Mouse (Mus musculus): ENCODE results near the gene Fam84b. TPM values are rescaled to one million over a fixed set of nuclear protein-coding genes. Genes with fewer than 3 reads are reported as not detected.

The Fam84b gene
- polyA plus RNA-seq (2016; fragmentation: Nextera tagmentation; extraction: Ambion mirVana): 9.7 and 11.5 TPM in 2 replicates

GRCm38 (mm10) chr15:60853231-60853999 lies at the start of gene Fam84b:
Gene Fam84b (minus strand): TSS chr15:60853778.
- Histone ChIP-seq H3K27ac (no peak within 1 kb of the TSS), H3K4me3 (no peak within 1 kb of the TSS), H3K36me3 (no peaks in the 10 kb centered on the region), H3K4me1 (peaks cover 13% of the 10 kb centered on the region; the same call in 1 of the 2 replicates), H3K9ac (no peak within 1 kb of the TSS), H3K9me3 (no peaks in the 10 kb centered on the region), H3K4me2 (replicated peaks) (peak within 1 kb of the TSS; percentile 18; the same call in 1 of the 2 replicates), H3K27me3 (replicated peaks) (no peaks in the 10 kb centered on the region)
- 38% methylated on average over 17 of the region's 17 CpGs for WGBS
- ATAC-seq (ENCODE audit: low FRiP score, low read depth): 0 out of 2 replicates have a peak, but pooled peaks have one; percentile 48

- H3K36me3 ChIP-seq: no peaks in the 10 kb centered on the region
- no peak overlapping the region for H3K27ac ChIP-seq
- ATAC-seq (ENCODE audit: low FRiP score, low read depth): peak; percentile 79; the same call in 1 of the 2 replicates
- no peak overlapping the region for H3K4me3 ChIP-seq
- H3K9ac ChIP-seq: no peak overlapping the region
- no peaks in the 10 kb centered on the region for H3K4me1 ChIP-seq
- WGBS: 59% methylated on average over 6 of the region's 6 CpGs
- H3K4me2 ChIP-seq (replicated peaks): no peak overlapping the region
- H3K9me3 ChIP-seq: no peaks in the 10 kb centered on the region
- H3K27me3 ChIP-seq (replicated peaks): no peaks in the 10 kb centered on the region
These were observed 44.8 kb upstream of the Fam84b start for GRCm38 (mm10) chr15:60898187-60898965.

GRCm38 (mm10) chr15:60896040-60896439 lies 42.5 kb upstream of the Fam84b start:
- H3K36me3 ChIP-seq: no peaks in the 10 kb centered on the region
- no peak for ATAC-seq (ENCODE audit: low FRiP score, low read depth)
- H3K27ac ChIP-seq: no peak overlapping the region
- H3K4me1 ChIP-seq: no peaks in the 10 kb centered on the region
- WGBS: 89% methylated on average over 2 of the region's 2 CpGs
- H3K4me3 ChIP-seq: no peak overlapping the region
- H3K4me2 ChIP-seq (replicated peaks): no peak overlapping the region
- no peaks in the 10 kb centered on the region for H3K27me3 ChIP-seq (replicated peaks)
- H3K9me3 ChIP-seq: no peaks in the 10 kb centered on the region
- no peak overlapping the region for H3K9ac ChIP-seq

GRCm38 (mm10) chr15:60892976-60893463 lies 39.4 kb upstream of the Fam84b start:
- H3K4me3 ChIP-seq: no peak overlapping the region
- H3K9ac ChIP-seq: no peak overlapping the region
- H3K36me3 ChIP-seq: no peaks in the 10 kb centered on the region
- no peaks in the 10 kb centered on the region for H3K27me3 ChIP-seq (replicated peaks)
- no peak overlapping the region for H3K27ac ChIP-seq
- no peaks in the 10 kb centered on the region for H3K9me3 ChIP-seq
- no peak for ATAC-seq (ENCODE audit: low FRiP score, low read depth)
- no peak overlapping the region for H3K4me2 ChIP-seq (replicated peaks)
- no peaks in the 10 kb centered on the region for H3K4me1 ChIP-seq
- WGBS: 75% methylated on average over 3 of the region's 3 CpGs

GRCm38 (mm10) chr15:60888724-60889123 lies 35.1 kb upstream of the Fam84b start:
- no peak for ATAC-seq (ENCODE audit: low FRiP score, low read depth)
- Histone ChIP-seq H3K4me2 (replicated peaks) (no peak overlapping the region), H3K36me3 (no peaks in the 10 kb centered on the region), H3K9ac (no peak overlapping the region), H3K4me1 (no peaks in the 10 kb centered on the region), H3K27ac (no peak overlapping the region), H3K9me3 (no peaks in the 10 kb centered on the region), H3K27me3 (replicated peaks) (no peaks in the 10 kb centered on the region), H3K4me3 (no peak overlapping the region)
- WGBS: 86% methylated on average over 2 of the region's 2 CpGs

GRCm38 (mm10) chr15:60875721-60876120 lies 22.1 kb upstream of the Fam84b start:
- Histone ChIP-seq H3K9me3 (no peaks in the 10 kb centered on the region), H3K4me1 (no peaks in the 10 kb centered on the region), H3K27me3 (replicated peaks) (no peaks in the 10 kb centered on the region), H3K27ac (no peak overlapping the region), H3K36me3 (no peaks in the 10 kb centered on the region), H3K9ac (no peak overlapping the region), H3K4me3 (no peak overlapping the region), H3K4me2 (replicated peaks) (no peak overlapping the region)
- 87% methylated on average over 6 of the region's 6 CpGs for WGBS
- ATAC-seq (ENCODE audit: low FRiP score, low read depth): no peak

GRCm38 (mm10) chr15:60862417-60862816 lies 8.8 kb upstream of the Fam84b start:
- Histone ChIP-seq H3K27me3 (replicated peaks) (no peaks in the 10 kb centered on the region), H3K9ac (no peak overlapping the region), H3K4me3 (no peak overlapping the region), H3K9me3 (no peaks in the 10 kb centered on the region), H3K36me3 (no peaks in the 10 kb centered on the region), H3K4me2 (replicated peaks) (no peak overlapping the region), H3K27ac (no peak overlapping the region), H3K4me1 (no peaks in the 10 kb centered on the region)
- 86% methylated on average over 3 of the region's 3 CpGs for WGBS
- ATAC-seq (ENCODE audit: low FRiP score, low read depth): no peak

GRCm38 (mm10) chr15:60855112-60855511 lies 1.5 kb upstream of the Fam84b start:
- Histone ChIP-seq H3K27ac (no peak overlapping the region), H3K4me2 (replicated peaks) (no peak overlapping the region), H3K4me1 (peaks cover 8% of the 10 kb centered on the region; the same call in 1 of the 2 replicates), H3K9ac (no peak overlapping the region), H3K4me3 (no peak overlapping the region), H3K9me3 (no peaks in the 10 kb centered on the region), H3K27me3 (replicated peaks) (no peaks in the 10 kb centered on the region), H3K36me3 (no peaks in the 10 kb centered on the region)
- 83% methylated on average over 1 of the region's 1 CpGs for WGBS
- no peak for ATAC-seq (ENCODE audit: low FRiP score, low read depth)

GRCm38 (mm10) chr15:60854151-60854550 lies 573 bp upstream of the Fam84b start:
- 84% methylated on average over 4 of the region's 4 CpGs for WGBS
- no peak overlapping the region for H3K27ac ChIP-seq
- no peaks in the 10 kb centered on the region for H3K27me3 ChIP-seq (replicated peaks)
- H3K4me1 ChIP-seq: peaks cover 13% of the 10 kb centered on the region; the same call in 1 of the 2 replicates
- no peaks in the 10 kb centered on the region for H3K9me3 ChIP-seq
- no peak overlapping the region for H3K9ac ChIP-seq
- no peak for ATAC-seq (ENCODE audit: low FRiP score, low read depth)
- no peaks in the 10 kb centered on the region for H3K36me3 ChIP-seq
- H3K4me3 ChIP-seq: no peak overlapping the region
- no peak overlapping the region for H3K4me2 ChIP-seq (replicated peaks)

GRCm38 (mm10) chr15:60848630-60849029 lies 4.9 kb downstream of the Fam84b start:
- no peak overlapping the region for H3K9ac ChIP-seq
- H3K27ac ChIP-seq: no peak overlapping the region
- no peaks in the 10 kb centered on the region for H3K9me3 ChIP-seq
- H3K4me1 ChIP-seq: peaks cover 21% of the 10 kb centered on the region; the same call in 1 of the 2 replicates
- no peak overlapping the region for H3K4me2 ChIP-seq (replicated peaks)
- no peaks in the 10 kb centered on the region for H3K27me3 ChIP-seq (replicated peaks)
- ATAC-seq (ENCODE audit: low FRiP score, low read depth): peak; percentile 39; the same call in 1 of the 2 replicates
- WGBS: 76% methylated on average over 3 of the region's 3 CpGs
- no peaks in the 10 kb centered on the region for H3K36me3 ChIP-seq
- no peak overlapping the region for H3K4me3 ChIP-seq

GRCm38 (mm10) chr15:60846291-60846690 lies 7.3 kb downstream of the Fam84b start:
- H3K9ac ChIP-seq: no peak overlapping the region
- H3K27ac ChIP-seq: no peak overlapping the region
- H3K9me3 ChIP-seq: no peaks in the 10 kb centered on the region
- no peaks in the 10 kb centered on the region for H3K27me3 ChIP-seq (replicated peaks)
- ATAC-seq (ENCODE audit: low FRiP score, low read depth): no peak
- no peak overlapping the region for H3K4me3 ChIP-seq
- H3K4me2 ChIP-seq (replicated peaks): no peak overlapping the region
- peaks cover 13% of the 10 kb centered on the region; the same call in 1 of the 2 replicates for H3K4me1 ChIP-seq
- no peaks in the 10 kb centered on the region for H3K36me3 ChIP-seq
- WGBS: 36% methylated on average over 6 of the region's 6 CpGs

- H3K27ac ChIP-seq: no peak overlapping the region
- H3K4me1 ChIP-seq: peaks cover 13% of the 10 kb centered on the region; the same call in 1 of the 2 replicates
- H3K9ac ChIP-seq: no peak overlapping the region
- 17% methylated on average over 3 of the region's 3 CpGs for WGBS
- no peak overlapping the region for H3K4me2 ChIP-seq (replicated peaks)
- no peak overlapping the region for H3K4me3 ChIP-seq
- ATAC-seq (ENCODE audit: low FRiP score, low read depth): no peak
- H3K36me3 ChIP-seq: no peaks in the 10 kb centered on the region
- no peaks in the 10 kb centered on the region for H3K27me3 ChIP-seq (replicated peaks)
- no peaks in the 10 kb centered on the region for H3K9me3 ChIP-seq
These were observed 7.7 kb downstream of the Fam84b start for GRCm38 (mm10) chr15:60845886-60846285.

All from neural tube, embryonic 12.5 days (tissue).